20 mouse cellular contexts compared by ENCODE assay signal in genomic region chr3:28695608-28696007, GRCm38 (mm10). TPM values are rescaled to one million over a fixed set of nuclear protein-coding genes. Genes with fewer than 3 reads are reported as not detected.
DNase-seq lines count a peak whose midpoint lies in the region; ATAC-seq and TF ChIP-seq lines count a peak whose summit lies in the region.
"Had no signal": no experiment of that assay in that cellular context is flagged by ENCODE, and none has a peak within 500 bp of the region (broad histone marks: within the 10 kb centered on the region; RNA-seq: fewer than 3 reads in every experiment).

No protein-coding gene starts in this region.

- 66% methylated on average over 13 of the region's 13 CpGs for WGBS in lung, embryonic 14.5 days
- 52% methylated on average over 13 of the region's 13 CpGs for WGBS in intestine, embryonic 15.5 days
- WGBS in small intestine, adult 2 months: 20% methylated on average over 13 of the region's 13 CpGs

- peak; percentile 8; the same call in 1 of the 2 replicates for TF ChIP-seq POLR2A in small intestine, adult 2 months (IDR thresholded peaks at IDR 0.05; ENCODE audit: low read depth, low read length)

- no peaks in the 10 kb centered on the region for H3K9me3 ChIP-seq in lung, embryonic 14.5 days (ENCODE audit: low read depth, low read length)
- H3K9me3 ChIP-seq in intestine, embryonic 15.5 days: no peaks in the 10 kb centered on the region
- H3K9me3 ChIP-seq: embryonic facial prominence, embryonic 12.5 days; forebrain, embryonic 10.5 days; midbrain, embryonic 12.5 days; neural tube, embryonic 13.5 days had no signal

- no peak; the same call in 1 of the 2 replicates for ATAC-seq in lung, embryonic 14.5 days (ENCODE audit: insufficient read depth)
- ATAC-seq in intestine, embryonic 15.5 days: peak; percentile 78
- no peak for ATAC-seq in granulocyte monocyte progenitor cell, adult 5-6 weeks (replicated peaks; ENCODE audit: poor library complexity, severe bottlenecking)
- ATAC-seq: Patski had no signal

- H3K4me2 ChIP-seq in lung, embryonic 14.5 days: 0 out of 2 replicates have a peak overlapping the region, but pooled peaks have one; percentile 10
- peak overlapping the region; percentile 51 for H3K4me2 ChIP-seq in intestine, embryonic 15.5 days (replicated peaks)
- H3K4me2 ChIP-seq: embryonic facial prominence, embryonic 12.5 days; midbrain, embryonic 12.5 days; neural tube, embryonic 13.5 days had no signal

- TF ChIP-seq CTCF in lung, embryonic 14.5 days (IDR thresholded peaks at IDR 0.05; ENCODE audit: low read depth): no peak
- no peak for TF ChIP-seq CTCF in small intestine, adult 2 months (IDR thresholded peaks at IDR 0.05; ENCODE audit: extremely low read depth, insufficient read length, insufficient replicate concordance, low read depth, low read length)

- no peaks in the 10 kb centered on the region for H3K4me1 ChIP-seq in lung, embryonic 14.5 days (ENCODE audit: insufficient read depth)
- no peaks in the 10 kb centered on the region for H3K4me1 ChIP-seq in intestine, embryonic 15.5 days (replicated peaks)
- H3K4me1 ChIP-seq in small intestine, adult 2 months (ENCODE audit: control insufficient read depth, insufficient read depth, insufficient read length, low read length): peaks cover 7% of the 10 kb centered on the region; the same call in 1 of the 2 replicates
- H3K4me1 ChIP-seq: embryonic facial prominence, embryonic 12.5 days; midbrain, embryonic 12.5 days; neural tube, embryonic 13.5 days had no signal

- DNase-seq in lung, embryonic 14.5 days: no peak
- no peak for DNase-seq in lung, postnatal 25 days (ENCODE audit: low spot score)
- peak; percentile 62 for DNase-seq in kidney, postnatal 14 days
- no peak for DNase-seq in right cerebral cortex, postnatal 14 days
- no peak for DNase-seq in left cerebral cortex, adult 9 months (ENCODE audit: low spot score in 2 of 2)
- DNase-seq: adrenal gland, adult 8-10 months; cerebellum, postnatal 10 days; heart, postnatal 36 days; lung, postnatal 10 days; right cerebral cortex, adult 18-20 months; thymus, adult 2 months had no signal

- no peaks in the 10 kb centered on the region for H3K27me3 ChIP-seq in lung, embryonic 14.5 days (ENCODE audit: insufficient read depth, low read length)
- H3K27me3 ChIP-seq in intestine, embryonic 15.5 days (replicated peaks): no peaks in the 10 kb centered on the region
- no peaks in the 10 kb centered on the region for H3K27me3 ChIP-seq in small intestine, adult 2 months (ENCODE audit: control insufficient read depth, insufficient read depth, low read length)
- H3K27me3 ChIP-seq: embryonic facial prominence, embryonic 12.5 days; midbrain, embryonic 12.5 days; neural tube, embryonic 13.5 days; Patski had no signal

- H3K4me3 ChIP-seq in lung, embryonic 14.5 days (ENCODE audit: low read depth, low read length): no peak overlapping the region
- 0 out of 2 replicates have a peak overlapping the region, but pooled peaks have one; percentile 1 for H3K4me3 ChIP-seq in intestine, embryonic 15.5 days (replicated peaks)
- H3K4me3 ChIP-seq in small intestine, adult 2 months (ENCODE audit: low read depth, low read length): peak overlapping the region; percentile 57
- H3K4me3 ChIP-seq: embryonic facial prominence, embryonic 12.5 days; forebrain, embryonic 10.5 days; midbrain, embryonic 12.5 days; neural tube, embryonic 13.5 days had no signal

- no peak overlapping the region for H3K27ac ChIP-seq in lung, embryonic 14.5 days (ENCODE audit: low read depth)
- no peak overlapping the region for H3K27ac ChIP-seq in intestine, embryonic 15.5 days
- peak overlapping the region; percentile 95 for H3K27ac ChIP-seq in small intestine, adult 2 months (ENCODE audit: insufficient read depth, low read depth, low read length)
- H3K27ac ChIP-seq: embryonic facial prominence, embryonic 12.5 days; forebrain, embryonic 10.5 days; midbrain, embryonic 12.5 days; neural tube, embryonic 13.5 days had no signal

- H3K9ac ChIP-seq in lung, embryonic 14.5 days: no peak overlapping the region
- no peak overlapping the region for H3K9ac ChIP-seq in intestine, embryonic 15.5 days
- H3K9ac ChIP-seq: embryonic facial prominence, embryonic 12.5 days; midbrain, embryonic 12.5 days; neural tube, embryonic 13.5 days had no signal

- H3K36me3 ChIP-seq in lung, embryonic 14.5 days (ENCODE audit: insufficient read depth): no peaks in the 10 kb centered on the region
- H3K36me3 ChIP-seq in intestine, embryonic 15.5 days: no peaks in the 10 kb centered on the region
- H3K36me3 ChIP-seq in small intestine, adult 2 months (ENCODE audit: control insufficient read depth, insufficient read depth, low read length): no peaks in the 10 kb centered on the region; the same call in 1 of the 2 replicates
- H3K36me3 ChIP-seq: embryonic facial prominence, embryonic 12.5 days; forebrain, embryonic 10.5 days; midbrain, embryonic 12.5 days; neural tube, embryonic 13.5 days had no signal

RNA-seq across cellular contexts. Expression of gene Slc2a2, which starts 2.1 kb away (rescaled TPM):
- 0.08 and 0.14 TPM in 2 replicates for polyA plus RNA-seq in lung, embryonic 14.5 days (2014; fragmentation: Nextera tagmentation; extraction: Ambion mirVana)
- polyA plus RNA-seq in intestine, embryonic 15.5 days (2015; fragmentation: Nextera tagmentation; extraction: Ambion mirVana): 6.4 and 7.8 TPM in 2 replicates
- polyA plus RNA-seq in small intestine, adult 2 months (2012; rRNA removed): 23.6 and 63.9 TPM in 2 replicates
- total RNA-seq in granulocyte monocyte progenitor cell, adult 5-6 weeks (2014; fragmentation: Nextera tagmentation): not detected in 2 replicates
- 0.05 TPM in 1 of 2 replicates, not detected in the other for total RNA-seq in granulocyte monocyte progenitor cell, adult 5-6 weeks (2017)
- total RNA-seq: heart, postnatal 36 days; left cerebral cortex, postnatal 25 days had no signal
